Mouse (Mus musculus): Measurements from ENCODE around the gene Pakap. TPM values are rescaled to one million over a fixed set of nuclear protein-coding genes. Genes with fewer than 3 reads are reported as not detected.

The Pakap gene
- polyA plus RNA-seq, 1 experiment: not detected

DNA sequence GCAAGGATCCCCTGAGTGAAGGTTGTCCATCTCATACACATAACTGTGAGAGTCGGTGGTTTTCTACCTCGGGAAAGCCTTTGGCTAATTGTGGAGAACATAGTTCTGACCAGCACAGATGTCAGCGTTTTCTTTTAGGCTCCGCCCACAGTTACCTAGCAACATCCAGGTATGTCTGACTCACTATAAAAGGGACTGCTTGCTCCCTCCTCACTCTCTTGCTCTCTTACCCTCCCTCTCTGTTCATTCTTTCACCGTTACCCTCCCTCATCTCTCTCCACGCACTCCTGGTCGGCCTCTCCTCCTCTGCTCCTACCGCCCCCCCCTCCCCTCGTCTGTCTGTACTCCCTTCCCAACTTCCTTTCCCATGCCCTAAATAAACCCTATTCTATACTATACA, 336.7 kb downstream of the Pakap start:
- no peak for TF ChIP-seq GATA1 (IDR thresholded peaks at IDR 0.05; ENCODE audit: low read length)

DNA sequence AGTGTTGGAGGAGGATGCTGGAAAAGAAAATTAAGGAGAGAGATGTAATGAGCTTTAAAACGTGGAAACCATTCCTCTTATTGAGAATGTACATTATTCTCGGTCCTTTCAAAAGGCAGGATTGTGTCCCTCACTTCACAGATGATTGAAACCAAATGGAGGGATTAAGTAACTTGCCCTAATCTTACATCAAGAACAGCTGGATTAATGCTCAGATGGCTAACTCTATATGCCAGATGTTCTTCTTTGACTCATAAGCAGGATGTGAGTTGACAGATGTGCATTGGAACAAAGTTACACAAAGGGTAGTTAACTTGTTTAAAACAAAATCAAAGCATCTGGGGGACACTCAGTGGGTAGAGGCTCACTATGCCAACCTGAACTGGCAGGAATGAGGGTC, 338.7 kb downstream of the Pakap start:
- TF ChIP-seq GATA1 (IDR thresholded peaks at IDR 0.05; ENCODE audit: low read length): no peak

DNA sequence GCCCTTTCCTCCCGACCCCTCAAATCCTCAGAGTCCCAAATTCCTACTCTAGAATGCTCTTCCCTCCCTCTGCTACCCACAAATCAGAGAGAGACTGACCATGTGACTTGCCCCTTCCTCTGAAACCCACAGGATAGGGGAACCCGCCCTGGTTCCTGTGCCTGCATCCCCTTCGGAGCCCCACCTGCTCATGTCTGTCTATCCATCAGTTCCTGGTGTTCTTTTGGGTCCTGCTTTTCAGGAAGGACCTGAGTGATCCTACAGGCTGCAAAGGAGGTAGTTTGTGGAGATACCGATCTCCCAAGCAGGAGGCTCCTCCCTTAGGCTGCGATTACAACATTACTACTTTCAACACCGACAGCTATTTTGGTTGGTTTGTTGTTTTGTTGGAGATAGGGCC, 340.9 kb downstream of the Pakap start:
- no peak for TF ChIP-seq GATA1 (IDR thresholded peaks at IDR 0.05; ENCODE audit: low read length)

DNA sequence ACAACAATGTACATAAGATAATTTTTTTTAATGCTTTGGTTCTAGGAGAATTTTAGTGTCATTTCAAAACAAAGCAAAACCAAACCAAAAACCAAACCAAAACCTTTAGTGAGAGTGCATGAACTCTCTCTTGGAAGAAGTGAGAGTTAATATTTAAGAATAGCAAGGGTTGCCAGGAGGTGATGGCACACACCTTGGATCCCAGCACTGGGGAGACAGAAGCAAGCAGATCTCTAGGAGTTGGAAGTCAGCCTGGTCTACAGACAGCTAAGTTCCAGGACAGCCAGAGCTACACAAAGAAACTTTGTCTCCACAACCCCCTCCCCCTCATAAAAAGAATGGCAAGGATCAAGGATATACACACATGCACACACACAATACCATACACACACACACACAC, 345.0 kb downstream of the Pakap start:
- no peak for TF ChIP-seq GATA1 (IDR thresholded peaks at IDR 0.05; ENCODE audit: low read length)

DNA sequence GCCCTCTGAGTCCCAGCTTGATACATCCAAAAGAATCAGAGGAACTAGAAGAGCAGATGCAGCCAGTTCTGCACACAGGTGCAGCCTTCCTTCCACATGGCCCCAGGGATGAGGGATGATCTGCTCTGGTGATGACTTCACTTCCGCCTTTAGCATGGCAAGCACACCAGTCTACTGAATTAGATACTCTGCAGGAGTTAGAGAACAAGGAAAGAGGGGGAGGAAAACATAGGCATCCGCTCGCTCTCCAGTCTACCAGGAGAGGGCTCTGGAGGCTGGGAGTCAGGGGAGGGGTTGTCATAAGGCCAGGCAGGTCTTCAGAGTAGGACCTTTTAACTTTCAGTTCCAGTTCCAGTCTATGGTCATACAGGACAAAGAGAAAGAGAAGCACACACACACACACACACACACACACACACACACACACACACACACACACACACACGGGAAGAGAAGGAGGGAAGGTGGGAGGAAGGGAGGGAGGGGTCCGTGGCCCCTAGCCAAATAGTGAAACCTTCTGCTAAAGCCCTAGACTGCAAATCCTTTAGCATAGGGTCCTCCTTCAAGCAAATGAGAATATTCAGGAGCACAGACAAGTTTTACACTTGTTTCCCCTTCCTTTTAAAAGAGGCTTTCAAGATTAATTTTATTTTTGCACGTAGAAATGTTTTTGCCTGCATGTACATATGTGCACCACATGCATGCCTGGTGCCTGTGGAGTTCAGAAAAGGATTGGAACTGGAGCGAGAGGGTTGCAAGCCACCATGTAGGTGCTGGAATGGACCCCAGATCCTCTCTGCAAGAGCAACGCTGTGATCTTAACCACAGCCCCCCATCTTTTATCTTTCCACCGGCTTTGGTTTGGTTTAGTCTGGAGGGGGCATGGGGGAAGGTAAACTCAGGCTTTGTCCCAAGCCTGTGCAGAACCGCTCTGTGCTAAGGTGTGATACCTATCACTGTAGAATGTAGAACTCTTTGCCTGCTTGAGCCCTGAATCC, 346.5 kb downstream of the Pakap start:
- no peak for TF ChIP-seq GATA1 (IDR thresholded peaks at IDR 0.05; ENCODE audit: low read length)

DNA sequence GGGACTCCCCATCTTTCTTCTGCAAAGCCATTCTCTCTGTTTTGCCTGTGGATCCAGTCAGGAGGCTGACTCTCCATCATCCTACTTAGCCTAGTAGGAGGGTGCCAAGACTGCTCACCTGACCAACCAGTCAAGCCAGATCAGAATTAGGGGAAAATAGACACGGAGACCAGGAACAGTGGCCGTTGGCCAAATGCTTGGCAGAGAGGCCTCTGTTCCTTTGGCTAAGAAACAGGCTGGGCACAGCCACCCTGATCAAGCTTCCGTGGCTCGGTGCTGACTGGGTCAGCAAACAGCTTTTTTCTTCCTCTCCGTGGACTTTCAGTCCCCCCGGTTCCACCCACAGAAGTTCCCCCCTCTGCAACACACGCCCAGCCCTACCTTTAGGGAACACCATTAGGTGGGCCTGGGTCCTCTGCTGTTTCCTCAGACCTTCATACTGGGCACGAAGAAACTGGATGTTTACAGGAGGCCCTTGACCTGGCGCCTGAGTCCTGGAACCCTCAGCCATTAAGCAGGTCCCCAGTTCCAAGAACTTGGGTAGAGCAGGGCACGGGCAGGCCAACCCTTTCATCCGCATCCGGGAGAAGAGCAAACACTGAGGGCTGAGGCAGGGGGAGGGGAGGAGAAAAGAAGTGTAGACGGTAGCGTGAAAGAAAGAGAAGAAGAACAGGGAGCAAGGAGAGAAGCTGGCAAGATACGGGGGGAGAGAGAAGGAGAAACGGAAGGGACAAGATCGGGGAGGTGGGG, 347.4 kb downstream of the Pakap start:
- TF ChIP-seq GATA1 (IDR thresholded peaks at IDR 0.05; ENCODE audit: low read length): no peak

DNA sequence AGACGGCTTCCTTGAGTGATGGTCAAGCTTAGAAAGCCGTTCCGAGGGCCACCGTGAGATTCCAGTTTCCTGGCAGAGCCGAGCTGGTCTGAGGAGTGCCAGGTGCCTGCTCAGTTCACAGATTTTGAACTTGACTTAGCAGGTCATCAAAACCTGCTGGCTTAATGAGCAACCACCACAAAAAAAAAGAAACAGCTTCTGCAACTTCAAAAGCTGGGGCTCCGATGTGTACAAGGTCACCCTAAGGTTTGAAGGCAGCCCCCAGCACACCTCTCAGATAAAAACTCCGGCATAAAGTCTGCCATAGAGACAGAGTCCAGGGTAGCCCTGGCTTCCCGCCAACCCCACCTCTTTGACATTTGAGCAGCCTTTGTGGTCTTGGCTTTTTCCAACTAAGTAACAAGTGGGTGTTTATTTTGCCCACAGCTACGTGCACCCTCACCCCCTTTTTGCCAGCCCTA, 348.3 kb downstream of the Pakap start, which contains the start of gene D630039A03Rik:
TSS of gene D630039A03Rik (minus strand) at position 97 of the 461 bp plus-strand sequence.
- no peak for TF ChIP-seq GATA1 (IDR thresholded peaks at IDR 0.05; ENCODE audit: low read length)

DNA sequence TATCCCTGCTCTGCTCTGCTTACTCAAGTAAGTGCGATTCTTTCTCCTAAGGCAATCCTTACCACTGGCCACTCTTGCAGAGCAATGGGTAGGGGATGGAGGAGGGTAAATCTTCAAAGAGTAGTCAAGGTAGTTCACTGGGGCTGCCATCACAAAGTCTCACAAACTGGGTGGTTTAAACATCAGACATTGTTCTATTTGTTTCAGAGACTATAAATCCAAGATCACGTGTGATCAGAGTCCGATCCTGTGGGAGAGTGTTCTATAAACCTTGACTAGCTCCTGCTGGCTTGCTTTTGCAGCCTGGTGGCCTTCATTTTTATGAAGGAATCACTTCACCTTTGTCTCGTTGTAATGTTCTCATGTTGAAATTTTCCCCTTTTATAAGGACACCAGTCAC, 348.7 kb downstream of the Pakap start:
- TF ChIP-seq GATA1 (IDR thresholded peaks at IDR 0.05; ENCODE audit: low read length): no peak

DNA sequence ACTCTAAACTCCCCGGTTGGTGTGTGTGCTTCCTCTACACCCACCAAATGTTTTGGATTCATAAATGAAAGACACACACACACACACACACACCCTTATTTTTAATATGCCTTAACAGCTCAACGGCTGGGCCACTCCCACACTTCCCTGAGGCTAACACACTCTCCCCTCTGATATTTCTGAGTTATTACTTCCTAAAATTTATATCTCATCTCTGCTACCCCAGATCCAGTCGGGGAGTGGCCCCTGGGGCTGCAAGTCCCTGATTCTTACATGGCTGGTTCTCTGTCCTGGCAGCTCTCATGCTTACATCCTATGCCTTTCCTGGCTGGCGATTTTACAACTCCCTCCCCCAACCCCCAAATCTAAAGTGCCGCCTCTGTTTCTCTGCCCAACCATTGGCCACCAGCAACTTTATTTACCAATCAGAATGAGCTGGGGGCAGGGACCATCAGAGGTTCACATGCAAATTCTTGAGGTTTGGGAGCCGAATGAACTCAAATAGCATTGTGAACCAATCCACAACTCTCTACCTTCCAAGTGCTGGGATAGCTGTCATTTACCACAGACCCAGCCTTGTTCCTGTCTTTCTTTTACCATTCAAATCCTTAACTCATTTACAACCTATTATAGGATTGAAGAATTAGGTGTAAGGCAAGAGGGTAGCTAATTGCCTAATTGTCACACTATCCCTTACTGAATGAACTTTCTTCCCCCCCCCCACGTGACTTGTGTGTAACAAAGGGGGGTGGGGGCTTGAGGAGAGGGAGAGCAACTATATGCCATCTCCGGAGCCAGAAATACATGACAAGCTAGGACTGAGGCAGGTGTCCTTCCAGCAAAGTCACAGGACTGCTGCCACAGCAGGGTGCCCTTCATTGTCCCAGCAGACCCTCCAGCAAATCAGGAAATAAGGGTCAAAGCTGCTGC, 351.8 kb downstream of the Pakap start:
- TF ChIP-seq GATA1 (IDR thresholded peaks at IDR 0.05; ENCODE audit: low read length): no peak

DNA sequence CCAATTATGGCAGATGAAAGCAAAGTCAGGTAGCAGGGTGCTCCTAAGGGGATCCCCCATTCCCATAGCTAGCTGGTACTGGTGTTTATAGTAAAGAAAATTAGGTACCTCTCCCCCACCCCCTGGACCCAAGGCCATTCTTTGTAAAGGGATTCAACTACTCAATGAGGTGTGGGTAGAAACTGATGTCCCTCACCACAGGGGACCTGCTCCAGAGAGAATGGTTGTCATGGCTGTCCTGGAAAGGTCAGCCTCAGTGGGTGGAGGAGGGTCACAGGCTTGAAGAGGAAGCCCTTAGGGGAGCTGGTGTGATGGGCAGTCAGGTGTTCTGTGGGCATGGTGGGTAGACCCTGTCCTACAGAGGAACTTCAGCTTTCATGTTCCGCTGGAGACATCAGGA, 352.5 kb downstream of the Pakap start:
- no peak for TF ChIP-seq GATA1 (IDR thresholded peaks at IDR 0.05; ENCODE audit: low read length)

DNA sequence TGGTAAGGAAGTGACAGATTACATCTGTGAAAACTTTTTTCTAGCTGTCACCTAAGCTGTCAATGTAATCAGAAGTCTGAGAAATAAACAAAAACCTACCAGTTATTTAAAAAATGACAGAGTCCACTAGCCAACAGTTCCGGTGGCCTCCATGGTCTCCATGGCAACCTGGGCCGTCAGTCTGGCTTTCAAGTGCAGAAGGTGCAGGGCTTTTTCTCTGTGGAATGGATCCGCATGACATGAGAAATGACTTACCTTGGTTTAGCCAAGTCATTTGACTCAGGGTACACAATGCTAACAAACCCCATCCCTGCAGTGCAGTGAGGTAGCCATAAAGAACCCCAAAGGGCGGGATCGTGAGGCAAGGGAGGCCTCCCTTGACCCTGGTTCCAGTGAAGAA, 354.2 kb downstream of the Pakap start:
- TF ChIP-seq GATA1 (IDR thresholded peaks at IDR 0.05; ENCODE audit: low read length): no peak

DNA sequence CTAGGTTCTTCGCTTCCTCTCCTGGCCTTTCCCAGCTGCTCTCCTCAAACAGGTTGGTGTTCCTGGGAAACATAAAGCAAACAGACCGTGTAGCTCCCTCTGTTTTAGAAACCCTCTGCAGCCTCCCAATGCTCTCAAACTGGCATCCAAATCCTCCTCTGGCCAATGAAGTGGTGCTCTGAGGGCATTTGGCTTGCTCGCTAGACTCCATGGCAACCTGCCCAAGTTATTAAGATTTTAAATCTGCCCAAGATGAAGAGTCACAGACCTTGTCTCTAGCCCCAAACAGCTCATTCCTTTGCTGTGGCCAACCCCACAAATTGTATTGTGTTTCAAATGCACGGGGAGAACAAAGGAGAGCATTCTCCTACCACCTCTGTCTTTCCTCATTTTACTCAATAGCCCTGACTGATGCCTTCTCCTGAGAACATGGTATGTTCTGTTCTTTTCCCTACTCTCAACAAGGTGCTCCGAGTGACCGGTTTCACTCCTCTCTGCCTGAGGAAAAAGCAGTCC, 356.6 kb downstream of the Pakap start:
- no peak for TF ChIP-seq GATA1 (IDR thresholded peaks at IDR 0.05; ENCODE audit: low read length)

DNA sequence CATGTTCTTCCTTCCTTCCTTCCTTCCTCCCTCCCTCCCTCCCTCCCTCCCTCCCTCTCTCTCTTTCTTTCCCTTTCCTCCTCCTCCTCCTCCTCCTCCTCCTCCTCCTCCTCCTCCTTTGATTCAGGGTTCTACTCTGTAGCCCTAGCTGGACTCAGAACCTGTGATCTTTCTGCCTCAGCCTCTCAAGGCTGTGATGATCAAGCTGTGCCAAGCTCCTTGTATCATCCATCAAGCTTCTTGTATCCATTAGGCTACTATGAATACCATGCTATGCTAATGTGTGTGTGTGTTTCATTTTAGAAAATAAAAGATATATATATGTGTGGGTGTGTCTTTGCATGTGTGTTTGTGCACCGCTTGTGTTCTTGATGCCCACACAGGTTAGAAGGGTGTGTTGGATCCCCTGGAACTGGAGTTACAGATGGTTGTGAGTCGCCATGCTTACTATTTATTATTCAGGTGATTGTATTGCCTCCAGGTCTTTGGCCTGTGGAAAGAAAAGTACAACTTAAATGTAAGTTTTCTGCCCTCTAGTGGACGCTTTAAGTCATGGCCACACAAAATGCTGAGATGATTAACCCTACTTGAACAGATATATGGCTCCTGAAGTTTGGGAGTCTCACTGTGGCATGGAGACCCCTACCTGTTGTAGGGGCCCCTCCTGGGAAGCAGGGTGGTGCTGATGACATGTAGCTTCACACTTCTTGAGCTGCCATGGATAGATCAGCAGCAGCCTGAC, 359.7 kb downstream of the Pakap start:
- no peak for TF ChIP-seq GATA1 (IDR thresholded peaks at IDR 0.05; ENCODE audit: low read length)

DNA sequence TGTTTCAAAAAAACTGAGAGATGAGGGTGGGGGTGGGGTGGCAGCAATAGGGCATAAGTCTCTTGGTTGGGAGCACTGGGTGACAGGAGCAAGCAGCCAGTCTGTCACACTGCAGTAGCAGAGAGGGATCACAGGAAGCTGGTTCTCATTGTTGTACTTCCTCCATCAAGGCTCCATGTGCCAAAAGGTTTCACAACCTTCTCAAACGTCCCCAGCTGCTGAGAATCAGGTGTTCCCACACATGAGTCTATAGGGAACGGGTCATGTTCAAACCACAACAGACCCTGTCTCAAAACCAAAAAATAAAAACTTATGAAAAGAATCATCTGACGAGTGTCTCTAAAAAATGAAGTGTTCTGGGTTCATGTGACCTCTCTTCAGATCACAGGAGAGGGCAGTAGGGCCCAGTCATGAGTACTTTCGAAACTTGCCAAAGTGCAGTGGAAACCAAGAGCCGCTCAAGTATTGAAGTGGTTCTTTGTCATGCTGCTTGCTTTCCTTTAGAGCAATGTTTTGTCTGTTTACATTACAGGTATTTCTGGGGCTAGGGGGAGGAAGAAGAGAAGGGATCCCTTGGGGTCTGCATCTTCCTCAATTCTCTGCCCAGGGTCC, 362.7 kb downstream of the Pakap start:
- no peak for TF ChIP-seq GATA1 (IDR thresholded peaks at IDR 0.05; ENCODE audit: low read length)
